Mouse (Mus musculus): ENCODE results near the gene Fblim1. TPM values are rescaled to one million over a fixed set of nuclear protein-coding genes. Genes with fewer than 3 reads are reported as not detected.

The Fblim1 gene
- total and polyA plus RNA-seq, 2 experiments from 2014 or later = 22.5 to 25.6 TPM

- Histone ChIP-seq H3K27me3 (ENCODE audit: insufficient read depth, low read length) (no peaks in the 10 kb centered on the region), H3K9ac (replicated peaks; ENCODE audit: low read length) (peak overlapping the region; percentile 96), H3K27ac (peak overlapping the region; percentile 100), H3K4me3 (ENCODE audit: low read length) (peak overlapping the region; percentile 75), H3K4me2 (ENCODE audit: low read depth, low read length) (peak overlapping the region; percentile 98), H3K4me1 (ENCODE audit: insufficient read depth, low read length) (no peaks in the 10 kb centered on the region), H3K36me3 (ENCODE audit: insufficient read depth, low read length) (no peaks in the 10 kb centered on the region), H3K9me3 (ENCODE audit: low read length) (no peaks in the 10 kb centered on the region)
- no peak for TF ChIP-seq CTCF (IDR thresholded peaks at IDR 0.05; ENCODE audit: low read depth)
- WGBS = under 1% methylated on average over 45 of the region's 56 CpGs
- peak; percentile 86 for ATAC-seq
- peak; percentile 100 for DNase-seq (ENCODE audit: low spot score)
Observed at GRCm38 (mm10) chr4:141545743-141546333, 60.1 kb downstream of the Fblim1 start.

DNA sequence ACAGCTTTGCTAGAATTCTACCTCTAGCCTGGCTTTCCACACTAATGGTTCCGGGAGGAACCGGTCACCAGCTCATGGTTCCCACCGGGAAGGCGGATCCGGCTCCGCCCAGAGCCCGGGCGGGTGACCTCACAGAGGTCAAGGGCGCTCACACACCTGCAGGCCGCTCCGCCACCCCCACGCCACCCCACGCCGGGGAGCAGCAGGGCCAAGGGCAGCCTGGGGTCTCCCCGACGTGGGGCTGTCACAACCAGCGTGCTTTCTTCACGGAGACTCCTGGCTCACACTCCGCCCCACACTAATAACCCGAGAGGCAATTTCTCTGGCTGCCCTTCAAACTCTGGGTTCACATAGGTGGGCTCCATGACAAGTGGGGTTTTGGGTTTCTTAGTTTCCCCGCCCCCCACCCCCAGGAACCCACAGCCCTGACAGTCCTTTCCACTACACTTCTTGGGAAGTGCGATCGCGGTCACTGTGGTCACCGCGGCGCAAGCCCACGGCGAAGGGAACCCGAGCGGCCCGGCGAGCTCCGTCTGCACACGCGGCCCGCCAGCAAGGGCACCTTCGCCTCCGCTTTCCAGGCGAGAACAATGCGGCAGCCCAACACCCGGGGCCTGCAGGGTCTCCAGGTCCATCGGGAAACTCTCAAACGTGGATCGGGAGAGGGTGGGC is 60.7 kb downstream of the Fblim1 start:
- H3K9me3 ChIP-seq (ENCODE audit: low read length) = no peaks in the 10 kb centered on the region
- no peaks in the 10 kb centered on the region for H3K27me3 ChIP-seq (ENCODE audit: insufficient read depth, low read length)
- no peaks in the 10 kb centered on the region for H3K36me3 ChIP-seq (ENCODE audit: insufficient read depth, low read length)
- TF ChIP-seq CTCF (IDR thresholded peaks at IDR 0.05; ENCODE audit: low read depth) = no peak
- H3K27ac ChIP-seq = peak overlapping the region; percentile 100
- peak overlapping the region; percentile 75 for H3K4me3 ChIP-seq (ENCODE audit: low read length)
- DNase-seq (ENCODE audit: low spot score) (peak; percentile 54), ATAC-seq (peak; percentile 43)
- WGBS = under 1% methylated on average over 45 of the region's 45 CpGs
- H3K9ac ChIP-seq (replicated peaks; ENCODE audit: low read length) = peak overlapping the region; percentile 90
- no peaks in the 10 kb centered on the region for H3K4me1 ChIP-seq (ENCODE audit: insufficient read depth, low read length)
- H3K4me2 ChIP-seq (ENCODE audit: low read depth, low read length) = peak overlapping the region; percentile 98

DNA sequence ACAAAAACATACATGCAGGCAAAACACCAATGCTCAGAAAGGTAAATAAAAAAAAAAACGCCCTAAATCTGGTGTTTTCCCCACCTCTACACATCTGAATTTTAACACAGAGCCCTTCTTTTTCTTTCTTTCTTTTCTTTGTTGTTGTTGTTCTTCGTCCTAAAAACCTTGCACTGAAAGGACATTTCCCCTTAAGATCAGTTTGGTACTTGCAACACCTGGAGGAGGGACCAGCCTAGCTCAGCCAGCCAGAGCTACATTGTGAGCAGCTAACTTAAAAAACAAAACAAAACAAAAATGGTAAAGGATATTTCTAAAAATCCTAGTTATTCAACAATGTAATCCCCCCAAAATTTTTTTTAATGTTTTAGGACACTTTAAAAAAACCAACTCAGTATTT is 61.4 kb downstream of the Fblim1 start:
- Histone ChIP-seq H3K9me3 (ENCODE audit: low read length) (no peaks in the 10 kb centered on the region), H3K4me3 (ENCODE audit: low read length) (peak overlapping the region; percentile 75), H3K27me3 (ENCODE audit: insufficient read depth, low read length) (no peaks in the 10 kb centered on the region), H3K9ac (replicated peaks; ENCODE audit: low read length) (peak overlapping the region; percentile 90; the same call in 1 of the 2 replicates), H3K4me2 (ENCODE audit: low read depth, low read length) (peak overlapping the region; percentile 98), H3K27ac (peak overlapping the region; percentile 100), H3K36me3 (ENCODE audit: insufficient read depth, low read length) (no peaks in the 10 kb centered on the region), H3K4me1 (ENCODE audit: insufficient read depth, low read length) (no peaks in the 10 kb centered on the region)
- no peak for TF ChIP-seq CTCF (IDR thresholded peaks at IDR 0.05; ENCODE audit: low read depth)
- DNase-seq (ENCODE audit: low spot score) (no peak), ATAC-seq (no peak)
- WGBS = 59% methylated on average over 2 of the region's 2 CpGs

- WGBS = 82% methylated on average over 3 of the region's 3 CpGs
- no peaks in the 10 kb centered on the region for H3K27me3 ChIP-seq (ENCODE audit: insufficient read depth, low read length)
- H3K9ac ChIP-seq (replicated peaks; ENCODE audit: low read length) = no peak overlapping the region
- H3K4me1 ChIP-seq (ENCODE audit: insufficient read depth, low read length) = peaks cover 7% of the 10 kb centered on the region
- no peak for TF ChIP-seq CTCF (IDR thresholded peaks at IDR 0.05; ENCODE audit: low read depth)
- no peak overlapping the region for H3K4me2 ChIP-seq (ENCODE audit: low read depth, low read length)
- ATAC-seq (no peak), DNase-seq (ENCODE audit: low spot score) (no peak)
- no peaks in the 10 kb centered on the region for H3K9me3 ChIP-seq (ENCODE audit: low read length)
- no peaks in the 10 kb centered on the region for H3K36me3 ChIP-seq (ENCODE audit: insufficient read depth, low read length)
- no peak overlapping the region for H3K27ac ChIP-seq
- H3K4me3 ChIP-seq (ENCODE audit: low read length) = no peak overlapping the region
Observed at GRCm38 (mm10) chr4:141543593-141543992, 62.3 kb downstream of the Fblim1 start.

DNA sequence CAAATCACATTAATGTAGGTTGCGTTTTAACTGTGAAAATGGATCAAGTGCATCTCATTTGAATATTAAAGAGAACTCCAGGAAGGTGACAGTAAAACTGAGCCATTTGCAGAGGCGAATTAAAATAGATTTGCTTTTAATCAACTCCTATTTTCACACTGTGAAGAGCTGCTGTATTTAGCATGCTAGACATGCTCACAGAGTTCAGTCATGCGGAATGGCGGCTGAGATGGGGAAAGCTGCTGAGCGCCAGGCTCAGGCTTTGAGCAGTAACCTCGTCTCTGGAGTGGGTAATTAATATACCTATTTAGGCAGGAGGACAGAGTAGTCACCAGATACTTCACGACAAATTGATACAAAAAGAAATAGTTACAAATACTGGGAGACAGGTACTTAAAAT is 64.0 kb downstream of the Fblim1 start:
- Histone ChIP-seq H3K27ac (peak overlapping the region; percentile 45; the same call in 1 of the 2 replicates), H3K27me3 (ENCODE audit: insufficient read depth, low read length) (no peaks in the 10 kb centered on the region), H3K36me3 (ENCODE audit: insufficient read depth, low read length) (no peaks in the 10 kb centered on the region), H3K4me2 (ENCODE audit: low read depth, low read length) (peak overlapping the region; percentile 31; the same call in 1 of the 2 replicates), H3K4me3 (ENCODE audit: low read length) (no peak overlapping the region), H3K9ac (replicated peaks; ENCODE audit: low read length) (no peak overlapping the region), H3K9me3 (ENCODE audit: low read length) (no peaks in the 10 kb centered on the region), H3K4me1 (ENCODE audit: insufficient read depth, low read length) (peaks cover 7% of the 10 kb centered on the region)
- TF ChIP-seq CTCF (IDR thresholded peaks at IDR 0.05; ENCODE audit: low read depth) = no peak
- DNase-seq (ENCODE audit: low spot score) (peak; percentile 75), ATAC-seq (no peak)
- WGBS = 9% methylated on average over 7 of the region's 7 CpGs

DNA sequence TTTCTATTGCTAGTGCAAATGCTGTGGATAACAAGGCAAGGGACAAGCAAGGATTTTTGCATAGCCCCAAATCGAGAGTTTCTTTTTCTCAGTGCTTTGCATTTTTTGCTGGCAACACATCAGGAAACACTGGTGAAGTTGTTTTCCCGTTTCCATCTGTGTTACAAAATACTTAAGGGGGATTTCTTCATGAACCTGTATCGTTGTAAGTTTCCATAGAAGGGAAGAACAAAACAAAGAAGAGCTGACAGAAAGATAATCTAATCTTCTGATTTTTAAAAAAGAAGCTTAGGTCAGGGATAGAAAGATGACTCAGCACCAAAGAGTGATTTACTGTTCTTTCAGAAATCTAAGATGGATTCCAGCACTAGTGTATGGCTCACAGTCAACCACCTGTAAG is 65.1 kb downstream of the Fblim1 start:
- H3K27me3 ChIP-seq (ENCODE audit: insufficient read depth, low read length) = no peaks in the 10 kb centered on the region
- WGBS = 72% methylated on average over 3 of the region's 3 CpGs
- H3K4me2 ChIP-seq (ENCODE audit: low read depth, low read length) = no peak overlapping the region
- no peak overlapping the region for H3K4me3 ChIP-seq (ENCODE audit: low read length)
- H3K4me1 ChIP-seq (ENCODE audit: insufficient read depth, low read length) = peaks cover 7% of the 10 kb centered on the region
- DNase-seq (ENCODE audit: low spot score) (no peak), ATAC-seq (no peak)
- H3K9me3 ChIP-seq (ENCODE audit: low read length) = no peaks in the 10 kb centered on the region
- TF ChIP-seq CTCF (IDR thresholded peaks at IDR 0.05; ENCODE audit: low read depth) = no peak
- no peaks in the 10 kb centered on the region for H3K36me3 ChIP-seq (ENCODE audit: insufficient read depth, low read length)
- H3K27ac ChIP-seq = no peak overlapping the region
- no peak overlapping the region for H3K9ac ChIP-seq (replicated peaks; ENCODE audit: low read length)
